In the genomic region with DNA sequence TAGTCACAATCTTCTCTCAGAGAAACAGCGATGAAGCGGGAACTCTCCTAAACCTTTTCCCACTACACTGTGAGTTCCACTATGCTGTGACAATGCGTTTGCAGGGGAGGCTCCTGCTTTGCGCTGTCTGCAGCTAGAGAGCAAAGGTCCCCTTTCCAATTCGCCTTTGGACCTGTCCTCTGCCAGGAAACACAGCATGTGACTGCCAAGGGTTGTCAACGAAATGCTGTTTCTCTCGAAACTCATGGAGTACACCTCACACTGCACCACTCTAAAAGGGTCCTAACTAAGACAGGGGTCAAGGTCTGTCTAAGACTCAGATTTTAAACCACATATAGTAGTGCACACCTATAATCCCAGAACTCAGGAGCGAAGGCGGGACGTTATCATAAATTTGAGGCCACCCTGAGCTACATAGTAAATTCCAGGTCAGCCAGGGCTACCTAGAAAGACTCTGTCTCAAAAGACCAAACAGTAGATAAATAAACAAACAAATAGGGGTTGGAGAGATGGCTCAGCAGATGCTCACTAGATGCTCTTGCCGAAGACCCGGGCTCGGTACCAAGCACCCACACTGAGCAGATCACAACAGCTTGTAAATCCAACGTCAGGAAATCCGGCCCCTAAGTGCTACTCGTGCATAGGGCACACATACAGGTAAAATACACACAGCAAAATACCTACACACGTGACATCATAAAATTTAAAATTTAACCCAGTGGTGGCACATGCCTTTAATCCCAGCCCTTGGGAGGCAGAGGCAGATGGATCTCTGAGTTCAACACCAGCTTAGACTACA, we compare ENCODE assay signal across 19 mouse cellular contexts. TPM values are rescaled to one million over a fixed set of nuclear protein-coding genes. Genes with fewer than 3 reads are reported as not detected.
DNase-seq lines count a peak whose midpoint lies in the region; ATAC-seq and TF ChIP-seq lines count a peak whose summit lies in the region.
"Had no signal": no experiment of that assay in that cellular context is flagged by ENCODE, and none has a peak within 500 bp of the region (broad histone marks: within the 10 kb centered on the region; RNA-seq: fewer than 3 reads in every experiment).

No protein-coding gene starts in this region.

- H3K36me3 ChIP-seq in liver, postnatal 0 days (replicated peaks; ENCODE audit: insufficient read depth, low read length), result no peaks in the 10 kb centered on the region
- H3K36me3 ChIP-seq: G1E; limb, embryonic 12.5 days had no signal

- 22% methylated on average over 17 of the region's 17 CpGs for WGBS in large intestine, adult 2 months
- WGBS in liver, postnatal 0 days (ENCODE audit: insufficient replicate concordance), result 64% methylated on average over 17 of the region's 17 CpGs

- H3K4me2 ChIP-seq in liver, postnatal 0 days (ENCODE audit: low read depth, low read length), result peak overlapping the region; percentile 54
- H3K4me2 ChIP-seq: limb, embryonic 12.5 days had no signal

- H3K4me3 ChIP-seq in layer of hippocampus, adult 2 months, result no peak overlapping the region
- no peak overlapping the region for H3K4me3 ChIP-seq in liver, postnatal 0 days (ENCODE audit: low read depth, low read length)
- H3K4me3 ChIP-seq: left cerebral cortex, adult 2 months; limb, embryonic 12.5 days had no signal

- peak; percentile 88 for ATAC-seq in liver, postnatal 0 days
- ATAC-seq: forebrain, embryonic 16.5 days had no signal

- no peak for TF ChIP-seq CTCF in layer of hippocampus, adult 2 months (conservative IDR thresholded peaks at IDR 0.05)
- TF ChIP-seq CTCF in liver, postnatal 0 days (IDR thresholded peaks at IDR 0.05; ENCODE audit: low read depth), result no peak

- no peaks in the 10 kb centered on the region for H3K27me3 ChIP-seq in liver, postnatal 0 days (ENCODE audit: insufficient read depth, low read length)
- H3K27me3 ChIP-seq: limb, embryonic 12.5 days had no signal

- H3K27ac ChIP-seq in layer of hippocampus, adult 2 months, result peak overlapping the region; percentile 96
- peak overlapping the region; percentile 77 for H3K27ac ChIP-seq in liver, postnatal 0 days (ENCODE audit: low read depth)
- H3K27ac ChIP-seq: left cerebral cortex, adult 2 months; limb, embryonic 12.5 days had no signal

- no peak for TF ChIP-seq EP300 in liver, postnatal 0 days (IDR thresholded peaks at IDR 0.05; ENCODE audit: low read depth)

- H3K9ac ChIP-seq in liver, postnatal 0 days (replicated peaks), result no peak overlapping the region
- H3K9ac ChIP-seq: limb, embryonic 12.5 days had no signal

- H3K9me3 ChIP-seq in liver, postnatal 0 days (ENCODE audit: low read length), result no peaks in the 10 kb centered on the region
- H3K9me3 ChIP-seq: G1E; limb, embryonic 12.5 days had no signal

- H3K4me1 ChIP-seq in liver, postnatal 0 days (ENCODE audit: insufficient read depth), result peaks cover 4% of the 10 kb centered on the region
- H3K4me1 ChIP-seq: limb, embryonic 12.5 days had no signal

- DNase-seq in layer of hippocampus, adult 2 months (ENCODE audit: low spot score in 2 of 2), result no peak
- DNase-seq in layer of hippocampus, postnatal 36 days, result no peak
- DNase-seq in kidney, adult 9 months, result peak; percentile 86
- peak; percentile 35 for DNase-seq in large intestine, adult 2 months (ENCODE audit: low read depth, low spot score)
- DNase-seq in liver, postnatal 0 days, result peak; percentile 41
- DNase-seq in thymus, postnatal 0 days (ENCODE audit: low spot score), result no peak
- no peak for DNase-seq in B cell, adult 2 months
- no peak for DNase-seq in right cerebral cortex, postnatal 14 days
- DNase-seq: adrenal gland, adult 8-10 months; cerebellum, adult 8-10 months; gastrocnemius, postnatal 25 days had no signal

RNA-seq across cellular contexts. Expression of a gene that starts 2.4 kb away (rescaled TPM):
- not detected for total RNA-seq in layer of hippocampus, adult 2 months (2021)
- total RNA-seq in layer of hippocampus, postnatal 36 days (2021), result not detected
- polyA plus RNA-seq in large intestine, adult 2 months (2012; rRNA removed), result not detected in 2 replicates
- polyA plus RNA-seq in liver, postnatal 0 days (2015; fragmentation: Nextera tagmentation; extraction: Ambion mirVana), result not detected in 2 replicates
- polyA plus RNA-seq in thymus, postnatal 0 days (2015; fragmentation: Nextera tagmentation; extraction: Ambion mirVana), result not detected in 2 replicates
- total RNA-seq: gastrocnemius, postnatal 25 days; left cerebral cortex, adult 2 months had no signal
- polyA plus RNA-seq: forebrain, embryonic 16.5 days; G1E; heart, embryonic 14.5 days; intestine, embryonic 14.5 days; limb, embryonic 12.5 days; lung, postnatal 0 days; neural tube, embryonic 14.5 days had no signal

RNA-seq across cellular contexts. Expression of a gene that starts 39.1 kb away (rescaled TPM):
- 100 to 1,000 TPM; 393 to 396 TPM for total RNA-seq in layer of hippocampus, adult 2 months (2021)
- 100 to 1,000 TPM; 394 to 402 TPM for total RNA-seq in layer of hippocampus, postnatal 36 days (2021)
- 188 and 228 TPM in 2 replicates for polyA plus RNA-seq in large intestine, adult 2 months (2012; rRNA removed)
- polyA plus RNA-seq in liver, postnatal 0 days (2015; fragmentation: Nextera tagmentation; extraction: Ambion mirVana), result 238 and 254 TPM in 2 replicates
- polyA plus RNA-seq in thymus, postnatal 0 days (2015; fragmentation: Nextera tagmentation; extraction: Ambion mirVana), result 648 and 659 TPM in 2 replicates

RNA-seq across cellular contexts. Expression of a gene that starts 43.0 kb away (rescaled TPM):
- not detected for total RNA-seq in layer of hippocampus, adult 2 months (2021)
- under 1 TPM in 1 of 2 experiments, not detected in 1; 0.13 TPM for total RNA-seq in layer of hippocampus, postnatal 36 days (2021)
- 0.33 and 0.64 TPM in 2 replicates for polyA plus RNA-seq in large intestine, adult 2 months (2012; rRNA removed)
- polyA plus RNA-seq in liver, postnatal 0 days (2015; fragmentation: Nextera tagmentation; extraction: Ambion mirVana), result 2.5 and 3.2 TPM in 2 replicates
- polyA plus RNA-seq in thymus, postnatal 0 days (2015; fragmentation: Nextera tagmentation; extraction: Ambion mirVana), result 0.15 and 0.20 TPM in 2 replicates
- total RNA-seq: gastrocnemius, postnatal 25 days; left cerebral cortex, adult 2 months had no signal
- polyA plus RNA-seq: G1E; heart, embryonic 14.5 days had no signal

Comparison
In these comparisons a context has a peak if more than half of its experiments do, and no peak if none do; other contexts are left out.
1. DNase-seq: peak in kidney, adult 9 months (single experiment), large intestine, adult 2 months (single experiment) and liver, postnatal 0 days (single experiment); none in layer of hippocampus, adult 2 months (0 of 2), layer of hippocampus, postnatal 36 days (0 of 2), thymus, postnatal 0 days (single experiment), B cell, adult 2 months (0 of 2) and right cerebral cortex, postnatal 14 days (single experiment).